Mouse (Mus musculus): ENCODE data around the gene Cldn6. TPM values are rescaled to one million over a fixed set of nuclear protein-coding genes. Genes with fewer than 3 reads are reported as not detected.

Gene Cldn6
- total RNA-seq (2012; rRNA removed), result not detected in 2 replicates
- not detected in 2 replicates for total RNA-seq (2014; rRNA removed)
- not detected in 2 replicates for polyA plus RNA-seq (2012; ENCODE audit: insufficient read length, low read depth)

DNA sequence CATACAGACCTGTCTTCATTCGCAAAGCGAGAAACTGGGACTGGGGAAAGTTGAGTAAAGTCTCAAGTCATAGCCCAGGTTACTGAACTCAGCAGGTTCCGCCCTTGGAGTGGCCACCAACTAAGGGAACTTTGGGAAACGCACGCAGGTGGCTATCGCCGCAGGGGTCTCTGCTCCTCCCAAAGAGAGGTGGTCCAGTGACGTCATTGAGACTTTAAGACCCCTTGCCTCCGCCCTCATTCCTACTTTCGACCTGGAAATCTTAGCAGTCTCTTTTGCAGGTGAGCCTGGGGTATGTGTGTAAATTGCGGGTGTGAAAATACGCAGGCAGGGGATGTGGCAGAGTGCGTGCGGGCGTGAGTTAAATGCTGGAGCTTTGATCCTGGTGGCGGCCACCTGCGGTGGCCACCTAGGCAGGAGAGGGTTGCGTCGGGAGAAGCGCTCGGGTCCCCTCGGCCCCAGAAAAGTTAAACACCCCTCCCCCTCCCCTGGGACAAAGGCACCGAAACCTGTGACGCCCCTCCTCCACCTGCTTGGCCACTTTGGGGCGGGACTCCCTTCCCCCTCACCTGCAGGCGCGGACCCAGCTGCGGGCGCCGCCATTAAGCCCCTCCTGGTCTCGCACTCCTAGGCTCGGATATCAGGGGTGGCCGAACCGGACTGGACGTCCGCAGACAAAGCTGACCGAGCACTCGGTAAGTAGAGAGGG, at the start of gene Cldn6:
Gene Cldn6, plus strand, starts transcription at position 123 of the 709 bp plus-strand sequence.
- Histone ChIP-seq H3K27ac (ENCODE audit: insufficient read depth, low read depth) (no peak within 1 kb of the TSS), H3K4me2 (ENCODE audit: insufficient read depth, low read depth, poor library complexity, severe bottlenecking) (no peak within 1 kb of the TSS; the same call in 1 of the 2 replicates), H3K9ac (ENCODE audit: insufficient read depth, low read depth) (no peak within 1 kb of the TSS), H3K4me3 (replicated peaks in 1 of 3; ENCODE audit: low read depth in 2 of 3, low read length in 2 of 3, poor library complexity in 1 of 3) (no peak within 1 kb of the TSS), H3K27me3 (replicated peaks) (peaks cover 75% of the 10 kb centered on the region), H3K36me3 (replicated peaks in 1 of 2; ENCODE audit: control insufficient read depth in 1 of 2, insufficient read depth in 1 of 2, low read length in 1 of 2) (no peaks in the 10 kb centered on the region), H3K4me1 (ENCODE audit: control insufficient read depth in 1 of 2, insufficient read depth in 2 of 2) (peaks cover 18 to 41% of the 10 kb centered on the region in 2 experiments), H3K9me3 (replicated peaks; ENCODE audit: low read length) (no peaks in the 10 kb centered on the region), H3K79me2 (replicated peaks; ENCODE audit: control insufficient read depth, extremely low read depth, insufficient read depth, poor library complexity, severe bottlenecking) (no peaks in the 10 kb centered on the region)
- no peak for TF ChIP-seq JUN (IDR thresholded peaks at IDR 0.05; ENCODE audit: insufficient read depth, low read depth, low read length)
- TF ChIP-seq E2F4 (IDR thresholded peaks at IDR 0.05; ENCODE audit: insufficient replicate concordance, low read depth, low read length), result no peak
- TF ChIP-seq POLR2AphosphoS2 (IDR thresholded peaks at IDR 0.05; ENCODE audit: low read depth, low read length), result no peak
- TF ChIP-seq CTCF (conservative IDR thresholded peaks at IDR 0.05 in 1 of 2, IDR thresholded peaks at IDR 0.05 in 1 of 2; ENCODE audit: low read depth in 2 of 2, low read length in 2 of 2), result no peak
- TF ChIP-seq MAFK (IDR thresholded peaks at IDR 0.05; ENCODE audit: insufficient replicate concordance, low read length), result no peak
- no peak for TF ChIP-seq RCOR1 (conservative IDR thresholded peaks at IDR 0.05; ENCODE audit: low read depth, low read length)
- no peak for TF ChIP-seq MAZ (IDR thresholded peaks at IDR 0.05; ENCODE audit: low read depth, low read length)
- in situ Hi-C loops (cut with MboI; ENCODE audit: low pct_ligation_motif_present, low pct_unique_long_range_greater_than_20kb, low sequenced_read_pairs), result loop anchor here (10.0 kb wide), 1 partner anchor 46 kb away; the partner anchor contains the start of genes 1520401A03Rik and Pkmyt1
- DNase-seq (ENCODE audit: extremely low read depth), result no peak
- dilution Hi-C loops (cut with MboI; ENCODE audit: extremely low pct_ligation_motif_present, extremely low pct_unique_long_range_greater_than_20kb, low sequenced_read_pairs), result no loop called here

GRCm38 (mm10) chr17:23630195-23631020, 48.6 kb upstream of the Cldn6 start:
- TF ChIP-seq USF2 (conservative IDR thresholded peaks at IDR 0.05; ENCODE audit: low read depth, low read length) (no peak), MXI1 (IDR thresholded peaks at IDR 0.05; ENCODE audit: low read depth, low read length) (no peak), SMC3 (IDR thresholded peaks at IDR 0.05; ENCODE audit: low read depth, low read length) (peak; percentile 73), CHD1 (IDR thresholded peaks at IDR 0.05; ENCODE audit: low read depth, low read length) (no peak), CTCF (conservative IDR thresholded peaks at IDR 0.05 in 1 of 2, IDR thresholded peaks at IDR 0.05 in 1 of 2; ENCODE audit: low read depth in 2 of 2, low read length in 2 of 2) (peak; percentile 26 to 88; a peak in 3 of 4 replicates), POLR2AphosphoS2 (IDR thresholded peaks at IDR 0.05; ENCODE audit: low read depth, low read length) (no peak), BHLHE40 (IDR thresholded peaks at IDR 0.05; ENCODE audit: low read depth, low read length) (0 out of 2 replicates have a peak, but pooled peaks have one; percentile 26), USF1 (IDR thresholded peaks at IDR 0.05; ENCODE audit: low read depth, low read length) (no peak), HCFC1 (IDR thresholded peaks at IDR 0.05; ENCODE audit: low read depth, low read length) (no peak), E2F4 (IDR thresholded peaks at IDR 0.05; ENCODE audit: insufficient replicate concordance, low read depth, low read length) (no peak), RAD21 (IDR thresholded peaks at IDR 0.05; ENCODE audit: low read depth, low read length) (peak; percentile 77)
- H3K79me2 ChIP-seq (replicated peaks; ENCODE audit: control insufficient read depth, extremely low read depth, insufficient read depth, poor library complexity, severe bottlenecking), result no peaks in the 10 kb centered on the region
- peak overlapping the region; percentile 82 for H3K4me2 ChIP-seq (ENCODE audit: insufficient read depth, low read depth, poor library complexity, severe bottlenecking)
- dilution Hi-C loops (cut with MboI; ENCODE audit: extremely low pct_ligation_motif_present, extremely low pct_unique_long_range_greater_than_20kb, low sequenced_read_pairs), result no loop called here
- H3K9me3 ChIP-seq (replicated peaks; ENCODE audit: low read length), result no peaks in the 10 kb centered on the region
- no peaks in the 10 kb centered on the region for H3K36me3 ChIP-seq (replicated peaks in 1 of 2; ENCODE audit: control insufficient read depth in 1 of 2, insufficient read depth in 1 of 2, low read length in 1 of 2)
- no peak overlapping the region for H3K27ac ChIP-seq (ENCODE audit: insufficient read depth, low read depth)
- no peak overlapping the region for H3K4me3 ChIP-seq (replicated peaks in 1 of 3; ENCODE audit: low read depth in 2 of 3, low read length in 2 of 3, poor library complexity in 1 of 3)
- DNase-seq (ENCODE audit: extremely low read depth), result peak; percentile 57
- peaks cover 0 to 5% of the 10 kb centered on the region in 2 experiments; a peak in 3 of 4 replicates for H3K4me1 ChIP-seq (ENCODE audit: control insufficient read depth in 1 of 2, insufficient read depth in 2 of 2)
- H3K9ac ChIP-seq (ENCODE audit: insufficient read depth, low read depth), result peak overlapping the region; percentile 34; the same call in 1 of the 2 replicates
- in situ Hi-C loops (cut with MboI; ENCODE audit: low pct_ligation_motif_present, low pct_unique_long_range_greater_than_20kb, low sequenced_read_pairs), result no loop called here
- H3K27me3 ChIP-seq (replicated peaks), result peaks cover 84% of the 10 kb centered on the region
